Mouse (Mus musculus): Measurements from ENCODE around the gene Pdlim5. TPM values are rescaled to one million over a fixed set of nuclear protein-coding genes. Genes with fewer than 3 reads are reported as not detected.

Gene Pdlim5
- polyA plus RNA-seq, 1 experiment from 2014 or later, result 64.2 TPM

DNA sequence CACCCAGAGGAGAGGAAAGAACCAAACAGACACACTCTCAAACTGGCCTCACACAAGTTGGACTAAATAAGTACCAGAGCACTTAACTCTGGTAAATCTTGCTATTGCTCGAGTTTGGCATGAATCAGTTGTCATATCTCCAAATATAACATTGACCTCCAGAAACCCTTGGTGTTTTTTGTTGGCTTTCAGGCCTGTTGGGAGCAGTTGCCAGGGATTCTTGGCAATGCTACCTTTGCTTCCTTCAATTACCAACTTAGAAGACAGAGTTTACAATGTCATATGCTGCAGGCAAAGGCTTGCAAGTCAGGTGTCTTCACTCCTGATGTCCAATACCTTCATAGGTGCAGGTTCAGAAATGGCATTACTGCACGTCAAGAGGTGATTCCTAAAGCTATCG is 26.0 kb upstream of the Pdlim5 start:
- Histone ChIP-seq H3K4me2 (ENCODE audit: low read depth, low read length) (no peak overlapping the region), H3K27me3 (ENCODE audit: control insufficient read depth, insufficient read depth, low read length) (no peaks in the 10 kb centered on the region), H3K9me3 (replicated peaks; ENCODE audit: control insufficient read depth, low read length) (no peaks in the 10 kb centered on the region), H3K36me3 (ENCODE audit: control insufficient read depth, insufficient read depth, low read length) (no peaks in the 10 kb centered on the region), H3K4me3 (replicated peaks; ENCODE audit: low read length) (no peak overlapping the region), H3K9ac (ENCODE audit: low read length) (no peak overlapping the region), H3K4me1 (ENCODE audit: control insufficient read depth, insufficient read depth, low read length) (no peaks in the 10 kb centered on the region), H3K27ac (ENCODE audit: low read length) (no peak overlapping the region)
- no peak for ATAC-seq (ENCODE audit: insufficient read depth, low FRiP score)
- WGBS, result 81% methylated on average over 3 of the region's 3 CpGs

DNA sequence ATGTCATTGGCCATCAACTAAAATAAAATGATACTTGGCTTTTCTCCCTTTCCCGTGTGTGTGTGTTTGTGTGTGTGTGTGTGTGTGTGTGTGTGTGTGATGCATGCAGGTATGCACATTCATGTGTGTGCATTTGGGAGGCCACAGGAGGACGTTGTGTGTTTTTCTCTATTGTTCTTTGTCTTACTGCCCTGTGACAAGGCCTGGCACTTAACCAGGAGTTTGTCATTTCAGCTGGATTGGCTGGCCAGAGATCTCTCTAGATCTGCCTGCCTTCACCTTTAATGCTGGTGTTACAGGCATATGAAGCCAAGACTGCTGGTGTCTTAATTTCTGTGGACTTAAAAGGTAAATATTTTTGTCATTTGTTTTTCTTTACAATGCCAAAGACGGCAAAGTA is 22.5 kb upstream of the Pdlim5 start:
- H3K9ac ChIP-seq (ENCODE audit: low read length), result no peak overlapping the region
- H3K9me3 ChIP-seq (replicated peaks; ENCODE audit: control insufficient read depth, low read length), result no peaks in the 10 kb centered on the region
- no peaks in the 10 kb centered on the region for H3K4me1 ChIP-seq (ENCODE audit: control insufficient read depth, insufficient read depth, low read length)
- H3K27ac ChIP-seq (ENCODE audit: low read length), result no peak overlapping the region
- H3K4me3 ChIP-seq (replicated peaks; ENCODE audit: low read length), result no peak overlapping the region
- 58% methylated on average over 3 of the region's 3 CpGs for WGBS
- no peaks in the 10 kb centered on the region for H3K36me3 ChIP-seq (ENCODE audit: control insufficient read depth, insufficient read depth, low read length)
- no peak for ATAC-seq (ENCODE audit: insufficient read depth, low FRiP score)
- H3K4me2 ChIP-seq (ENCODE audit: low read depth, low read length), result no peak overlapping the region
- H3K27me3 ChIP-seq (ENCODE audit: control insufficient read depth, insufficient read depth, low read length), result no peaks in the 10 kb centered on the region

DNA sequence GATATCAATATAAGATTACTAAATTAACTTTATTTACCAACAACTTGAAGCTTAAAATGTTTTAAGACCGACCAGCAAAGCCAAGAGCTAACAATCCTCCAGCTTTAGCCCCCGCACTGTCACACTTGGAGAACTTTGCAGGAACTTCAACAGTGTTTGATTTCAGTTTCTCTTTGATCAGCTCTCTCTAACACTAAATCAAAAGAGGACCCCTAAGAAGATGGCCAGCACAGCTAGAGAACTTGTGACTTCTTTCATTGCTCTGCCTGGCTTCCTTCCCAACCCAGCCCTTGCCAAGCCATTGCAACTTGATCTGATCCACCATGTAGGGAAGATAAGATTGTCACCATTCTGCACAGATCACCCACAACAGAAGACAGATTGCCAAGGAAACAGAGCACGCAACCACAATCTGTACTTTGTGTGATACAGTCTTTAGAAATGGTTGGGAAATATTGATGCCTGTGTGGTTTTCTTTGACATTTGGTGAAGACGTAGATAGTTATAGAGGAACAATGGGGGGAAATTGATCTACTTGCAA is 17.9 kb upstream of the Pdlim5 start:
- no peak for ATAC-seq (ENCODE audit: insufficient read depth, low FRiP score)
- Histone ChIP-seq H3K27me3 (ENCODE audit: control insufficient read depth, insufficient read depth, low read length) (no peaks in the 10 kb centered on the region), H3K4me2 (ENCODE audit: low read depth, low read length) (no peak overlapping the region), H3K9ac (ENCODE audit: low read length) (no peak overlapping the region), H3K36me3 (ENCODE audit: control insufficient read depth, insufficient read depth, low read length) (no peaks in the 10 kb centered on the region), H3K9me3 (replicated peaks; ENCODE audit: control insufficient read depth, low read length) (no peaks in the 10 kb centered on the region), H3K4me1 (ENCODE audit: control insufficient read depth, insufficient read depth, low read length) (no peaks in the 10 kb centered on the region), H3K27ac (ENCODE audit: low read length) (no peak overlapping the region), H3K4me3 (replicated peaks; ENCODE audit: low read length) (no peak overlapping the region)
- WGBS, result 78% methylated on average over 4 of the region's 4 CpGs

- Histone ChIP-seq H3K36me3 (ENCODE audit: control insufficient read depth, insufficient read depth, low read length) (no peaks in the 10 kb centered on the region), H3K27me3 (ENCODE audit: control insufficient read depth, insufficient read depth, low read length) (no peaks in the 10 kb centered on the region), H3K4me1 (ENCODE audit: control insufficient read depth, insufficient read depth, low read length) (no peaks in the 10 kb centered on the region), H3K9ac (ENCODE audit: low read length) (no peak overlapping the region), H3K9me3 (replicated peaks; ENCODE audit: control insufficient read depth, low read length) (no peaks in the 10 kb centered on the region), H3K27ac (ENCODE audit: low read length) (no peak overlapping the region), H3K4me3 (replicated peaks; ENCODE audit: low read length) (no peak overlapping the region), H3K4me2 (ENCODE audit: low read depth, low read length) (no peak overlapping the region)
- no peak for ATAC-seq (ENCODE audit: insufficient read depth, low FRiP score)
Observed at GRCm38 (mm10) chr3:142410930-142411329, 15.4 kb upstream of the Pdlim5 start.

GRCm38 (mm10) chr3:142394796-142395508 is 544 bp downstream of the Pdlim5 start:
- Histone ChIP-seq H3K27me3 (ENCODE audit: control insufficient read depth, insufficient read depth, low read length) (no peaks in the 10 kb centered on the region), H3K4me1 (ENCODE audit: control insufficient read depth, insufficient read depth, low read length) (0 out of 2 replicates have a peak, but pooled peaks cover 2% of the 10 kb centered on the region), H3K27ac (ENCODE audit: low read length) (peak overlapping the region; percentile 94), H3K4me2 (ENCODE audit: low read depth, low read length) (peak overlapping the region; percentile 65), H3K36me3 (ENCODE audit: control insufficient read depth, insufficient read depth, low read length) (no peaks in the 10 kb centered on the region), H3K9me3 (replicated peaks; ENCODE audit: control insufficient read depth, low read length) (no peaks in the 10 kb centered on the region), H3K4me3 (replicated peaks; ENCODE audit: low read length) (peak overlapping the region; percentile 80), H3K9ac (ENCODE audit: low read length) (peak overlapping the region; percentile 90)
- under 1% methylated on average over 53 of the region's 64 CpGs for WGBS
- peak; percentile 76 for ATAC-seq (ENCODE audit: insufficient read depth, low FRiP score)

GRCm38 (mm10) chr3:142394000-142394411 is 1.5 kb downstream of the Pdlim5 start:
- Histone ChIP-seq H3K4me1 (ENCODE audit: control insufficient read depth, insufficient read depth, low read length) (0 out of 2 replicates have a peak, but pooled peaks cover 2% of the 10 kb centered on the region), H3K9ac (ENCODE audit: low read length) (peak overlapping the region; percentile 90; the same call in 1 of the 2 replicates), H3K36me3 (ENCODE audit: control insufficient read depth, insufficient read depth, low read length) (no peaks in the 10 kb centered on the region), H3K27me3 (ENCODE audit: control insufficient read depth, insufficient read depth, low read length) (no peaks in the 10 kb centered on the region), H3K4me3 (replicated peaks; ENCODE audit: low read length) (peak overlapping the region; percentile 80), H3K4me2 (ENCODE audit: low read depth, low read length) (peak overlapping the region; percentile 65), H3K9me3 (replicated peaks; ENCODE audit: control insufficient read depth, low read length) (no peaks in the 10 kb centered on the region), H3K27ac (ENCODE audit: low read length) (peak overlapping the region; percentile 94; the same call in 1 of the 2 replicates)
- no peak for ATAC-seq (ENCODE audit: insufficient read depth, low FRiP score)
- WGBS, result 22% methylated on average over 9 of the region's 9 CpGs

GRCm38 (mm10) chr3:142391531-142391930 is 4.0 kb downstream of the Pdlim5 start:
- Histone ChIP-seq H3K27me3 (ENCODE audit: control insufficient read depth, insufficient read depth, low read length) (no peaks in the 10 kb centered on the region), H3K4me3 (replicated peaks; ENCODE audit: low read length) (no peak overlapping the region), H3K36me3 (ENCODE audit: control insufficient read depth, insufficient read depth, low read length) (no peaks in the 10 kb centered on the region), H3K4me1 (ENCODE audit: control insufficient read depth, insufficient read depth, low read length) (0 out of 2 replicates have a peak, but pooled peaks cover 2% of the 10 kb centered on the region), H3K9ac (ENCODE audit: low read length) (no peak overlapping the region), H3K27ac (ENCODE audit: low read length) (no peak overlapping the region), H3K9me3 (replicated peaks; ENCODE audit: control insufficient read depth, low read length) (no peaks in the 10 kb centered on the region), H3K4me2 (ENCODE audit: low read depth, low read length) (no peak overlapping the region)
- no peak for ATAC-seq (ENCODE audit: insufficient read depth, low FRiP score)
- 73% methylated on average over 5 of the region's 5 CpGs for WGBS

- 68% methylated on average over 2 of the region's 2 CpGs for WGBS
- Histone ChIP-seq H3K9ac (ENCODE audit: low read length) (no peak overlapping the region), H3K27me3 (ENCODE audit: control insufficient read depth, insufficient read depth, low read length) (no peaks in the 10 kb centered on the region), H3K4me3 (replicated peaks; ENCODE audit: low read length) (no peak overlapping the region), H3K4me2 (ENCODE audit: low read depth, low read length) (no peak overlapping the region), H3K4me1 (ENCODE audit: control insufficient read depth, insufficient read depth, low read length) (0 out of 2 replicates have a peak, but pooled peaks cover 2% of the 10 kb centered on the region), H3K36me3 (ENCODE audit: control insufficient read depth, insufficient read depth, low read length) (no peaks in the 10 kb centered on the region), H3K9me3 (replicated peaks; ENCODE audit: control insufficient read depth, low read length) (no peaks in the 10 kb centered on the region), H3K27ac (ENCODE audit: low read length) (no peak overlapping the region)
- no peak for ATAC-seq (ENCODE audit: insufficient read depth, low FRiP score)
Observed at GRCm38 (mm10) chr3:142390288-142390687, 5.2 kb downstream of the Pdlim5 start.

GRCm38 (mm10) chr3:142388189-142388588 is 7.3 kb downstream of the Pdlim5 start:
- Histone ChIP-seq H3K9ac (ENCODE audit: low read length) (no peak overlapping the region), H3K4me3 (replicated peaks; ENCODE audit: low read length) (no peak overlapping the region), H3K4me2 (ENCODE audit: low read depth, low read length) (no peak overlapping the region), H3K27me3 (ENCODE audit: control insufficient read depth, insufficient read depth, low read length) (no peaks in the 10 kb centered on the region), H3K4me1 (ENCODE audit: control insufficient read depth, insufficient read depth, low read length) (0 out of 2 replicates have a peak, but pooled peaks cover 2% of the 10 kb centered on the region), H3K36me3 (ENCODE audit: control insufficient read depth, insufficient read depth, low read length) (no peaks in the 10 kb centered on the region), H3K27ac (ENCODE audit: low read length) (no peak overlapping the region), H3K9me3 (replicated peaks; ENCODE audit: control insufficient read depth, low read length) (no peaks in the 10 kb centered on the region)
- no peak for ATAC-seq (ENCODE audit: insufficient read depth, low FRiP score)
- 50% methylated on average over 4 of the region's 4 CpGs for WGBS

Data from stomach, embryonic 16.5 days (tissue).